Mouse (Mus musculus) E14TG2a.4 (cell line): ENCODE results near the gene Prkn.

Experiments
- CTCF ChIP-seq: conservative IDR thresholded peaks from 2 replicates; pipeline ENCODE4 v1.5.1; 2014; ENCODE audit warnings: low read length
- NANOG ChIP-seq: IDR thresholded peaks from 2 replicates; pipeline ENCODE4 v1.6.1; 2014; ENCODE audit warnings: borderline replicate concordance, low read length, mixed read lengths
- POU5F1 ChIP-seq: IDR thresholded peaks from 2 replicates; pipeline ENCODE4 v1.6.1; 2014; ENCODE audit warnings: low read length, borderline replicate concordance

DNA sequence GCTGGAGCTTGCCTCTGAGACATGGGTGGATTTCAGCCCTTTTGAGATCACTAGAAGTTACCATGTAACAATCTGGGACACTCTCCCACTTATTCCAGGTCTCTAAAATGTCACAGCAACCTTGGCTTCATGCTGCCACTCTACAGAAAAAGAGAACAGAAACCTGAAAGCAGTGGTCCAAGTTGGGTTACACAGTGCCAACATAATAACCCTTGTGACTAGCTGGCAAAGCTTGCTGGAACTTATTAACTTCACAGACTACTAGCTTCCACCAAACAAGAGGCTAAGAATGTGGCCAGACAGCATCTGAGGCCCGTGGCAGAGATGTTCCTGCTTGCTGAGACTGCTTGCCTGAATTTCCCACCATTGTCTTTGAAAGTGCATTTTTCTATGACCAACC, 886.9 kb downstream of the Prkn start:
- no peak for TF ChIP-seq CTCF
- no peak for TF ChIP-seq POU5F1
- no peak for TF ChIP-seq NANOG
